In genomic region chr7:99578246-99578645, GRCm38 (mm10) we compare ENCODE assay signal across 17 mouse cellular contexts. TPM values are rescaled to one million over a fixed set of nuclear protein-coding genes. Genes with fewer than 3 reads are reported as not detected.
"Had no signal": no experiment of that assay in that cellular context is flagged by ENCODE, and none has a peak within 500 bp of the region (broad histone marks: within the 10 kb centered on the region; RNA-seq: fewer than 3 reads in every experiment).

No protein-coding gene starts in this region.

- DNase-seq: retina, postnatal 1 day; right cerebral cortex, adult 18-20 months; right cerebral cortex, postnatal 14 days; right cerebral cortex, postnatal 25 days; right cerebral cortex, postnatal 4 days; spleen, adult 18-20 months; thymus, adult 18-20 months; thymus, adult 2 months; thymus, postnatal 14 days; thymus, postnatal 25 days; thymus, postnatal 36 days; thymus, postnatal 4 days had no signal

- H3K27me3 ChIP-seq: neural tube, embryonic 13.5 days; neural tube, embryonic 15.5 days; stomach, embryonic 15.5 days had no signal

- H3K9me3 ChIP-seq: neural tube, embryonic 13.5 days; neural tube, embryonic 15.5 days; stomach, embryonic 15.5 days had no signal

- H3K36me3 ChIP-seq: neural tube, embryonic 15.5 days; stomach, embryonic 15.5 days had no signal

- H3K9ac ChIP-seq: neural tube, embryonic 13.5 days; neural tube, embryonic 15.5 days; stomach, embryonic 15.5 days had no signal

- H3K27ac ChIP-seq: neural tube, embryonic 13.5 days; neural tube, embryonic 15.5 days; stomach, embryonic 15.5 days; stomach, postnatal 0 days had no signal

- H3K4me3 ChIP-seq: neural tube, embryonic 13.5 days; neural tube, embryonic 15.5 days; stomach, embryonic 15.5 days had no signal

RNA-seq across cellular contexts. Expression of gene Tpbgl, which starts 48.7 kb away (rescaled TPM):
- total RNA-seq: neutrophil, adult 5-6 weeks had no signal
